Mouse (Mus musculus): ENCODE measurements around the gene Mrpl4.
A peak's percentile ranks its signal among the peaks of the same experiment; 100 is the strongest.

Mrpl4 gene

GRCm38 (mm10) chr9:21002627-21003551 is at the start of gene Mrpl4:
Gene Mrpl4 (plus strand): TSS chr9:21002738.
- peak; percentile 86 for DNase-seq (ENCODE audit: inconsistent ontology term)

- no peak for DNase-seq (ENCODE audit: inconsistent ontology term)
These were observed 45.5 kb upstream of the Mrpl4 start for GRCm38 (mm10) chr9:20956989-20957388.

GRCm38 (mm10) chr9:20959430-20959938 is 43.1 kb upstream of the Mrpl4 start, which contains the start of gene Dnmt1:
Gene Dnmt1 (minus strand): TSS chr9:20959888.
- DNase-seq (ENCODE audit: inconsistent ontology term), result no peak

- DNase-seq (ENCODE audit: inconsistent ontology term), result no peak
These were observed 41.0 kb upstream of the Mrpl4 start for GRCm38 (mm10) chr9:20961557-20961956.

- no peak for DNase-seq (ENCODE audit: inconsistent ontology term)
These were observed 36.9 kb upstream of the Mrpl4 start for GRCm38 (mm10) chr9:20965606-20966005.

- DNase-seq (ENCODE audit: inconsistent ontology term), result no peak
These were observed 36.5 kb upstream of the Mrpl4 start for GRCm38 (mm10) chr9:20966008-20966407.

- DNase-seq (ENCODE audit: inconsistent ontology term), result no peak
These were observed 35.8 kb upstream of the Mrpl4 start for GRCm38 (mm10) chr9:20966747-20967146.

GRCm38 (mm10) chr9:20971751-20972140 is 30.8 kb upstream of the Mrpl4 start:
- DNase-seq (ENCODE audit: inconsistent ontology term), result no peak

- DNase-seq (ENCODE audit: inconsistent ontology term), result peak; percentile 91
These were observed 30.2 kb upstream of the Mrpl4 start for GRCm38 (mm10) chr9:20972141-20972992.

GRCm38 (mm10) chr9:20973001-20973681 is 29.4 kb upstream of the Mrpl4 start:
- no peak for DNase-seq (ENCODE audit: inconsistent ontology term)

GRCm38 (mm10) chr9:20973682-20974075 is 28.9 kb upstream of the Mrpl4 start:
- peak; percentile 38 for DNase-seq (ENCODE audit: inconsistent ontology term)

- peak; percentile 80 for DNase-seq (ENCODE audit: inconsistent ontology term)
These were observed 26.9 kb upstream of the Mrpl4 start for GRCm38 (mm10) chr9:20975431-20976215.

GRCm38 (mm10) chr9:20976216-20976960 is 26.1 kb upstream of the Mrpl4 start, which contains the start of gene S1pr2:
Gene S1pr2 (minus strand): TSS chr9:20976781.
- peak; percentile 80 for DNase-seq (ENCODE audit: inconsistent ontology term)

- no peak for DNase-seq (ENCODE audit: inconsistent ontology term)
These were observed 25.4 kb upstream of the Mrpl4 start for GRCm38 (mm10) chr9:20976961-20977689.

GRCm38 (mm10) chr9:20978409-20979095 is 24.0 kb upstream of the Mrpl4 start:
- DNase-seq (ENCODE audit: inconsistent ontology term), result no peak

- no peak for DNase-seq (ENCODE audit: inconsistent ontology term)
These were observed 23.4 kb upstream of the Mrpl4 start for GRCm38 (mm10) chr9:20979181-20979580.

GRCm38 (mm10) chr9:20979769-20980168 is 22.8 kb upstream of the Mrpl4 start:
- no peak for DNase-seq (ENCODE audit: inconsistent ontology term)

- no peak for DNase-seq (ENCODE audit: inconsistent ontology term)
These were observed 20.4 kb upstream of the Mrpl4 start for GRCm38 (mm10) chr9:20982171-20982570.

- DNase-seq (ENCODE audit: inconsistent ontology term), result no peak
These were observed 19.4 kb upstream of the Mrpl4 start for GRCm38 (mm10) chr9:20983169-20983568.
